Mouse (Mus musculus): ENCODE data around the gene Pip4k2c. TPM values are rescaled to one million over a fixed set of nuclear protein-coding genes. Genes with fewer than 3 reads are reported as not detected.
A peak's percentile ranks its signal among the peaks of the same experiment; 100 is the strongest.
"Not testable (repeated sequence)": the region's sequence is repeated elsewhere in the genome, so short reads cannot be mapped to it uniquely, and the experiment has no call there.

Gene Pip4k2c
- polyA plus RNA-seq, 1 experiment: 22.5 TPM

DNA sequence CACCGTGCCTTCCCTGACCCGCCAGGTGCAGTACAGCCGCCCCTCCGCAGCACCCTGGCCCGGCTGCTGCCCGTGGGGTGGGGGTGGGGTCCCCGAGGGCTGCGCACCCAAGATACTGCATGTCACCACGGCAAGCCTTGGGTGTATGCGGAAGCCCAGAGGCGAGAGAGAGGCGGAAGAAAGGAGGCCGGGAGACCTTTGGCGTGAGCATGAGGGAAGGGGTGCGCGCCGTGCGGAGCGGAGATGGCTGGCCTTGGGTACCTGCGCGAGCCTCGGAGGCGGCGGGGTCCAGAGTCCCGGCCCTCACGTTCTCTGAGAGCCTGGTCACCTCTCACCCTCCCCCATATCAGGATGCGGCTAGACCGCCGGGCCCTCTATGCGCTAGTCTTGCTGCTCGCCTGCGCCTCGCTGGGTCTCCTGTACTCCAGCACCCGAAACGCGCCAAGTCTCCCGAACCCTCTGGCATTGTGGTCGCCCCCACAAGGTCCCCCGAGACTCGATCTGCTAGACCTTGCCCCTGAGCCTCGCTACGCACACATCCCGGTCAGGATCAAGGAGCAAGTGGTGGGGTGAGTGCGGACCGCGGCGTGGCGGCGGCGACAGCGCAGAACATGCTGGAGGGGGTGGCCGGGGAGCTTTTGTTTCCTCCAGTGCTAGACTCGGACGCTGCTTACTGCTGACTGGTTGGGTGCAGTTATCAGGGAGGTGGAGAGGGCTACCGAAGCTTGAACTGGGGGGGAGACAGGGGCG lies 45.6 kb downstream of the Pip4k2c start:
- H3K4me3 ChIP-seq: peak overlapping the region; percentile 23
- H3K27me3 ChIP-seq (ENCODE audit: control insufficient read depth, insufficient read depth, insufficient read length): no peaks in the 10 kb centered on the region
- no peaks in the 10 kb centered on the region for H3K79me2 ChIP-seq (ENCODE audit: control insufficient read depth, insufficient read depth)
- peak overlapping the region; percentile 49 for H3ac ChIP-seq (ENCODE audit: control insufficient read depth, insufficient read length)
- TF ChIP-seq TCF12 (IDR thresholded peaks at IDR 0.05; ENCODE audit: insufficient read depth, poor library complexity, severe bottlenecking) (no peak), MYOD1 (IDR thresholded peaks at IDR 0.05; ENCODE audit: control insufficient read depth in 1 of 3, insufficient read length in 2 of 3, low read depth in 2 of 3) (peak in 1 of 3 experiments; percentile 10), CEBPB (IDR thresholded peaks at IDR 0.05; ENCODE audit: insufficient read depth, poor library complexity, severe bottlenecking) (no peak)
- H3K36me3 ChIP-seq (ENCODE audit: control insufficient read depth, insufficient read depth): no peaks in the 10 kb centered on the region
- H3K4me2 ChIP-seq (ENCODE audit: low read depth): peak overlapping the region; percentile 88

DNA sequence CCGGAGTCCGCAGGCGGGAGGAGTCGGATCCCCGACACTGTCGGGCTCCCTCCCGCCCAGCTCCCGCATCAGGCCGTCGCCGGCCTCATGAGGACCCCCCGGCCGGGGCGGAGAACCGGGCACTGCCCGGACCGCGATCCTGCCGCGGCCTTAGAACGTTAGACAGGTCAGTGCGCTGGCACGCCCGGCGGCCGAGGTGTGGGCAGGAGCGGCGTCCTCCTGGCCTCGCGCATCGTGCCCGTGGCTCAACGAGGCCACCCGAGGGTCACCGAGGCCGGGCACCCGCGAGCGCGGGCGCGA lies 46.1 kb downstream of the Pip4k2c start:
- H3K4me2 ChIP-seq (ENCODE audit: low read depth): peak overlapping the region; percentile 88
- no peaks in the 10 kb centered on the region for H3K79me2 ChIP-seq (ENCODE audit: control insufficient read depth, insufficient read depth)
- TF ChIP-seq TCF12 (IDR thresholded peaks at IDR 0.05; ENCODE audit: insufficient read depth, poor library complexity, severe bottlenecking): no peak
- no peak for TF ChIP-seq USF1 (IDR thresholded peaks at IDR 0.05; ENCODE audit: low read depth)
- no peak for TF ChIP-seq E2F4 (IDR thresholded peaks at IDR 0.05; ENCODE audit: insufficient read depth)
- TF ChIP-seq POLR2A (IDR thresholded peaks at IDR 0.05; ENCODE audit: insufficient read length, low read depth): no peak
- no peak for TF ChIP-seq MYOG (IDR thresholded peaks at IDR 0.05; ENCODE audit: control insufficient read depth in 1 of 3, insufficient read depth in 1 of 3, insufficient read length in 2 of 3, low read depth in 2 of 3)
- no peak for TF ChIP-seq REST (IDR thresholded peaks at IDR 0.05; ENCODE audit: insufficient read depth, insufficient read length)
- TF ChIP-seq TCF3 (IDR thresholded peaks at IDR 0.05; ENCODE audit: insufficient read length, low read depth): no peak
- no peak for TF ChIP-seq POLR2AphosphoS2 (IDR thresholded peaks at IDR 0.05; ENCODE audit: insufficient read length, low read depth)
- no peak for TF ChIP-seq MYOD1 (IDR thresholded peaks at IDR 0.05; ENCODE audit: control insufficient read depth in 1 of 3, insufficient read length in 2 of 3, low read depth in 2 of 3)
- TF ChIP-seq MAX (IDR thresholded peaks at IDR 0.05; ENCODE audit: low read depth): no peak
- no peak for TF ChIP-seq CEBPB (IDR thresholded peaks at IDR 0.05; ENCODE audit: insufficient read depth, poor library complexity, severe bottlenecking)
- TF ChIP-seq SRF (IDR thresholded peaks at IDR 0.05; ENCODE audit: control insufficient read depth, insufficient read length, low read depth): no peak
- no peaks in the 10 kb centered on the region for H3K27me3 ChIP-seq (ENCODE audit: control insufficient read depth, insufficient read depth, insufficient read length)
- peak overlapping the region; percentile 49 for H3ac ChIP-seq (ENCODE audit: control insufficient read depth, insufficient read length)
- no peaks in the 10 kb centered on the region for H3K36me3 ChIP-seq (ENCODE audit: control insufficient read depth, insufficient read depth)
- H3K4me3 ChIP-seq: peak overlapping the region; percentile 23

DNA sequence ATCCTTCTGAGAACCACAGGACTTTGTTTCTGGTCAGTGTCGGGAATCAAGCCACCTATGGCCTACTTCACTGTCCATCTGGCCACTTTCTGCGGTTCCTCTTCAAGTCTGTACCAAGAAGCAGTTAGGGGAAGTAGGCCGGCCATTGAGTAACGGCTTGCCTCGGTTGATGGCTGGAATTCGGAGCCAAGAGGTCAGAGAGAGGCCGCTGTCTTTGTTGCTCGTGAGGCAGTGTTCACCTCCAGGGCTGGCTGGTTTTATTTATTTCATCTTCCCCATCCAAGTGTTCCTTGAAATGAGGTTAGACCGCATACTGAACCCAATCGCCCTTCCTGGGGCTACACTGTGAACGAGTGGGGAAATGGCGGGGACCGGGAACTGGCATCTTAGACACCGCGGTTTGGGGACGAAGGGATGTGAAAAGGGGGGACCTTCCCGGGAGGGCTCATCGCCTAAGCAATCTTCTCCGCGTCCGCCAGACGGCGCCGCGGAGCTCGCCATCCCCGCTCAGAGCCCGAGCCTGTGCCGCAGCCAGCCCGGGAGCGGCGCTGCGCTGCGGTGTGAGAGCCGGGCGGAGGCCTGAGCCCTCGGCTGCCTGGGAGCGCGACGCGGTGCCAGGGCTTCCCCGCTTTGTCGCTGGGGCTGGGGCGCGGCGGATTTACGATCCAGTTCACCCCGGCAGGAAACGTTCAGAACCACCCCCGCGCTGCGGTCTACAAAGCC lies 46.6 kb downstream of the Pip4k2c start, which contains the start of gene B4galnt1:
B4galnt1 (plus strand) TSS at position 595 of the 723 bp plus-strand sequence.
- H3K27me3 ChIP-seq (ENCODE audit: control insufficient read depth, insufficient read depth, insufficient read length): no peaks in the 10 kb centered on the region
- H3K4me2 ChIP-seq (ENCODE audit: low read depth): peak within 1 kb of the TSS; percentile 88
- TF ChIP-seq CEBPB (IDR thresholded peaks at IDR 0.05; ENCODE audit: insufficient read depth, poor library complexity, severe bottlenecking): no peak
- TF ChIP-seq TCF3 (IDR thresholded peaks at IDR 0.05; ENCODE audit: insufficient read length, low read depth): no peak
- TF ChIP-seq USF1 (IDR thresholded peaks at IDR 0.05; ENCODE audit: low read depth): no peak
- TF ChIP-seq MYOD1 (IDR thresholded peaks at IDR 0.05; ENCODE audit: control insufficient read depth in 1 of 3, insufficient read length in 2 of 3, low read depth in 2 of 3): peak in 1 of 3 experiments; percentile 20
- peak; percentile 82 for TF ChIP-seq POLR2A (IDR thresholded peaks at IDR 0.05; ENCODE audit: insufficient read length, low read depth)
- TF ChIP-seq MAX (IDR thresholded peaks at IDR 0.05; ENCODE audit: low read depth): no peak
- TF ChIP-seq POLR2AphosphoS2 (IDR thresholded peaks at IDR 0.05; ENCODE audit: insufficient read length, low read depth): peak; percentile 53
- TF ChIP-seq MYOG (IDR thresholded peaks at IDR 0.05; ENCODE audit: control insufficient read depth in 1 of 3, insufficient read depth in 1 of 3, insufficient read length in 2 of 3, low read depth in 2 of 3): peak in 1 of 3 experiments; percentile 26
- H3K79me2 ChIP-seq (ENCODE audit: control insufficient read depth, insufficient read depth): no peaks in the 10 kb centered on the region
- H3K4me3 ChIP-seq: peak within 1 kb of the TSS; percentile 23
- peak within 1 kb of the TSS; percentile 49 for H3ac ChIP-seq (ENCODE audit: control insufficient read depth, insufficient read length)
- no peaks in the 10 kb centered on the region for H3K36me3 ChIP-seq (ENCODE audit: control insufficient read depth, insufficient read depth)

DNA sequence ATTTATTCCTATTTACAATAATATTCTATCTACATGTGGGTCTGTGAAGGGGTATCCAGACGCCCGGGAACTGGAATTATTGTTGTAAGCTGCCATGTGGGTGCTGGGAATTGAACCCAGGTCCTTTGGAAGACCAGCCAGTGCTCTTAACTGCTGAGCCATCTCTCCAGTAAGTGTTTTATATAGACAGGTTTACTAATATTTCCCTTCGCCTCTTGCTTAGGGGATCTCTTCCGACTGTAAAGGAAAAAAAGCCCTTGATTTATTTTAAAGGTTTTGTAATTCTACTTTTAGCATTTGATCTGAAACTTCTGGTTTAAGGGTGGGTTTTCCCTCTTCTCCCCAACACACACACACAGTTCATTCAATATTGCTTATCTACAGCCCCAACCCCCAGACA lies 47.2 kb downstream of the Pip4k2c start:
- Histone ChIP-seq H3K4me2 (ENCODE audit: low read depth) (peak overlapping the region; percentile 88), H3K4me3 (peak overlapping the region; percentile 23), H3K36me3 (ENCODE audit: control insufficient read depth, insufficient read depth) (no peaks in the 10 kb centered on the region), H3K79me2 (ENCODE audit: control insufficient read depth, insufficient read depth) (no peaks in the 10 kb centered on the region), H3ac (ENCODE audit: control insufficient read depth, insufficient read length) (no peak overlapping the region), H3K27me3 (ENCODE audit: control insufficient read depth, insufficient read depth, insufficient read length) (no peaks in the 10 kb centered on the region)
- TF ChIP-seq TCF12 (IDR thresholded peaks at IDR 0.05; ENCODE audit: insufficient read depth, poor library complexity, severe bottlenecking) (no peak), TCF3 (IDR thresholded peaks at IDR 0.05; ENCODE audit: insufficient read length, low read depth) (no peak), E2F4 (IDR thresholded peaks at IDR 0.05; ENCODE audit: insufficient read depth) (no peak), CEBPB (IDR thresholded peaks at IDR 0.05; ENCODE audit: insufficient read depth, poor library complexity, severe bottlenecking) (no peak), USF1 (IDR thresholded peaks at IDR 0.05; ENCODE audit: low read depth) (no peak), MYOG (IDR thresholded peaks at IDR 0.05; ENCODE audit: control insufficient read depth in 1 of 3, insufficient read depth in 1 of 3, insufficient read length in 2 of 3, low read depth in 2 of 3) (no peak), POLR2AphosphoS2 (IDR thresholded peaks at IDR 0.05; ENCODE audit: insufficient read length, low read depth) (no peak), MAX (IDR thresholded peaks at IDR 0.05; ENCODE audit: low read depth) (no peak), POLR2A (IDR thresholded peaks at IDR 0.05; ENCODE audit: insufficient read length, low read depth) (no peak), REST (IDR thresholded peaks at IDR 0.05; ENCODE audit: insufficient read depth, insufficient read length) (no peak), SRF (IDR thresholded peaks at IDR 0.05; ENCODE audit: control insufficient read depth, insufficient read length, low read depth) (no peak), MYOD1 (IDR thresholded peaks at IDR 0.05; ENCODE audit: control insufficient read depth in 1 of 3, insufficient read length in 2 of 3, low read depth in 2 of 3) (no peak)

DNA sequence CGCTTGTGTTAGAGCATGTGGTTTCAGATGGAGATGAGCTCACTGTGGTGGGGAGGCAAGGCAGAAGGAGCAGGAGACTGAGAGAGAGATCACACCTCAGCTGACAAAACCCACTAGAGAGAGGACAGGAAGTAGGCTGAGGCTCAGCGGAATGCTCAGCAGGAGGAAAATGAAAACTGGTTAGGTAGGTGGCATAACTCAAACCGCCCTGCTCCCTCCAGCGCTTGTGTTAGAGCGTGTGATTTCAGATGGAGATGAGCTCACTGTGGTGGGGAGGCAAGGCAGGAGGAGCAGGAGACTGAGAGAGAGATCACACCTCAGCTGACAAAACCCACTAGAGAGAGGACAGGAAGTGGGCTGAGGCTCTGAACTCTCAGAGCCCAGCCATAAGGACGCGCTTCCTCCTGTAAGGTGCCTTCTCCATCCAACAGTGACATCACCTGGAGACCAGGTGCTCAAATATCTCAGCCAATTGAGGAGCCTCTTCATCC lies 48.6 kb downstream of the Pip4k2c start:
- not testable (repeated sequence) for H3K27me3 ChIP-seq (ENCODE audit: control insufficient read depth, insufficient read depth, insufficient read length); H3K4me3 ChIP-seq; H3K79me2 ChIP-seq (ENCODE audit: control insufficient read depth, insufficient read depth); H3K4me2 ChIP-seq (ENCODE audit: low read depth); H3K36me3 ChIP-seq (ENCODE audit: control insufficient read depth, insufficient read depth); H3ac ChIP-seq (ENCODE audit: control insufficient read depth, insufficient read length)
